Mouse (Mus musculus): ENCODE results near the gene Zp2. TPM values are rescaled to one million over a fixed set of nuclear protein-coding genes. Genes with fewer than 3 reads are reported as not detected.
A peak's percentile ranks its signal among the peaks of the same experiment; 100 is the strongest.

The Zp2 gene
- polyA plus RNA-seq, 1 experiment: not detected

DNA sequence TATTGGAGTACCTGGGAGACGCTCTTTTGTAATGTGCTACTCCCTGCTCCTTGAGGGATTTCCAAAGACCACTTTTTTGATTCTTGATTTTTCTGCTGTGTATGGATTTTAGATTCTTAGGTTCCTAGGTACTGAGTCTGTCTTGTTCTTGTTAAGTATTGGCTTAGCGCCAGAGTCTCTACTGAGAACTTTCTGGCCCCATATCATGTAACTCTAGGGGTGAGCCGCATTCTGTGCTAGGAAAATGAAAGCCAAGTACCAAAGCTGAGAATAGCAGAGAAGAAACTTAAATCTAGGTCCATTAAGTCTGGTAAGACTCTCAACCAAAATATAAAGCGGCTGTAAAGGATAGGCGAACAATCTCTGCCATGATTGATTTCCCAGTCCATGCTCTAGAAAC is 28.1 kb downstream of the Zp2 start:
- Histone ChIP-seq H3K4me1 (ENCODE audit: control insufficient read depth) (no peaks in the 10 kb centered on the region), H3K4me3 (replicated peaks) (no peak overlapping the region), H3K27me3 (ENCODE audit: control insufficient read depth) (no peaks in the 10 kb centered on the region), H3K36me3 (ENCODE audit: control insufficient read depth) (no peaks in the 10 kb centered on the region), H3K9me3 (ENCODE audit: control insufficient read depth, low read length) (no peaks in the 10 kb centered on the region)
- TF ChIP-seq TAL1 (IDR thresholded peaks at IDR 0.05; ENCODE audit: low read length): no peak
- no peak for TF ChIP-seq GATA1 (IDR thresholded peaks at IDR 0.05; ENCODE audit: low read length)

DNA sequence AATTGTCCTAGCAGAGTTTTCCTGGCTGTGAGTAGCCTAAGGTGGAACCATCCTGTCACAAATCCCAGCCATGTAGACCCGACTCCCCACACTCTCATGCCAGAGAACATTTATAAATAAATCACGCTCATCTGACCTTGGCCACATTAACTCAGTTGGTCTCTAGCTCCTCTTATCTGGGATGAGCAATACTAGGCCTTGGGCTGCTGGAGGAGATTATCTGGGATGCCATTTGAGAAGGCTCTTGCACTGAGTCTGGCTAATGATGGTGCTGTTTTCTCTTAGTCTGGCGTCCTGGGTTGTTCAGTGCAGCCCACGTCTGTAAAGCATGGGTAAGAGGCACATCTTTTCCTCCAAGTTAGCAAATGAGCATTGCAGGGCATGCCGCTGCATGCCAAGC is 35.4 kb downstream of the Zp2 start:
- Histone ChIP-seq H3K27me3 (ENCODE audit: control insufficient read depth) (no peaks in the 10 kb centered on the region), H3K9me3 (ENCODE audit: control insufficient read depth, low read length) (no peaks in the 10 kb centered on the region), H3K4me3 (replicated peaks) (no peak overlapping the region), H3K4me1 (ENCODE audit: control insufficient read depth) (no peaks in the 10 kb centered on the region), H3K36me3 (ENCODE audit: control insufficient read depth) (no peaks in the 10 kb centered on the region)
- TF ChIP-seq GATA1 (IDR thresholded peaks at IDR 0.05; ENCODE audit: low read length) (no peak), TAL1 (IDR thresholded peaks at IDR 0.05; ENCODE audit: low read length) (no peak)

DNA sequence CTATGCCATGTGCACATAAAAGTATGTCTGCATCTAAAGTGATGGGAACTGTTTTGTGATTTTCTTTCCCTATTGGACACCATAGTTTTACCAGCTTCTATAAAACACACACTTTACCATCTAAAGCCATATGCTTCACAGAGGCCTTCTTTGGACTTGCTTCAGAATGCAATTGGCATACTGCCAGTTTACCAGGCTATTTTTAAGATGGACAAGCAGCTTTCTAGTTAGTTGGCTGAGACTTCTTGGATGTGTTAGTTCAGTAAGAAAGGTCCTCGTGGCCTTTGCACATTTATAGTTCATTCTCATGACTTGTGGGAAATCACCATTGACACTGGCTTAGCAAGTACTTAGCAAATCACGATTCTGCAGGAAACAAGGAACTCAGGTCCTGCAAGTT is 38.7 kb downstream of the Zp2 start:
- H3K27me3 ChIP-seq (ENCODE audit: control insufficient read depth): peaks cover 16% of the 10 kb centered on the region
- no peaks in the 10 kb centered on the region for H3K9me3 ChIP-seq (ENCODE audit: control insufficient read depth, low read length)
- H3K4me3 ChIP-seq (replicated peaks): no peak overlapping the region
- TF ChIP-seq GATA1 (IDR thresholded peaks at IDR 0.05; ENCODE audit: low read length) (no peak), TAL1 (IDR thresholded peaks at IDR 0.05; ENCODE audit: low read length) (no peak)
- H3K36me3 ChIP-seq (ENCODE audit: control insufficient read depth): no peaks in the 10 kb centered on the region
- H3K4me1 ChIP-seq (ENCODE audit: control insufficient read depth): peaks cover 9% of the 10 kb centered on the region

DNA sequence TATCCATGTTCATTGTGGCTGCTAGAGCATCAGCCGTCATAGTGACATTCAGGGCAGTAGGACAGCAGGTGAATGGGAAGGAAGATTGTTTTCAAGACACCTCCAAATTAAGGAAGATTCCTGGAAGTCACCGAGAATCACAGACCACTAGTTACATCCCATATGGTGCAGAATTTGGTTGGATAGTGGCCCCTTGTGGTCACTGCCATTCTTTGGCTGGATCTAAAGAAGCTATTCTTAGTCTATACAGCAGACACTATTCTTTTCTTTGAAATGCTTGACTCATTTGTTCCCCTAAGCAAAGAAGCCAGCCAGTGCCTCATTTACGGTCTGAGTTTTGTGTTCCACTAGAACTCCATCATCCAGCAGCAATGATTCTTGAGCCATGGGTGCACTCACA is 40.1 kb downstream of the Zp2 start:
- Histone ChIP-seq H3K4me1 (ENCODE audit: control insufficient read depth) (peaks cover 9% of the 10 kb centered on the region), H3K9me3 (ENCODE audit: control insufficient read depth, low read length) (no peaks in the 10 kb centered on the region), H3K4me3 (replicated peaks) (no peak overlapping the region), H3K27me3 (ENCODE audit: control insufficient read depth) (peaks cover 16% of the 10 kb centered on the region), H3K36me3 (ENCODE audit: control insufficient read depth) (no peaks in the 10 kb centered on the region)
- TF ChIP-seq TAL1 (IDR thresholded peaks at IDR 0.05; ENCODE audit: low read length) (no peak), GATA1 (IDR thresholded peaks at IDR 0.05; ENCODE audit: low read length) (no peak)

- H3K4me1 ChIP-seq (ENCODE audit: control insufficient read depth): peaks cover 9% of the 10 kb centered on the region
- H3K9me3 ChIP-seq (ENCODE audit: control insufficient read depth, low read length): no peaks in the 10 kb centered on the region
- no peaks in the 10 kb centered on the region for H3K36me3 ChIP-seq (ENCODE audit: control insufficient read depth)
- peak overlapping the region; percentile 45 for H3K4me3 ChIP-seq (replicated peaks)
- TF ChIP-seq TAL1 (IDR thresholded peaks at IDR 0.05; ENCODE audit: low read length) (no peak), GATA1 (IDR thresholded peaks at IDR 0.05; ENCODE audit: low read length) (no peak)
- H3K27me3 ChIP-seq (ENCODE audit: control insufficient read depth): peaks cover 16% of the 10 kb centered on the region
These were observed 42.0 kb downstream of the Zp2 start for GRCm38 (mm10) chr7:120103019-120103567.

GRCm38 (mm10) chr7:120102164-120102972 is 42.7 kb downstream of the Zp2 start, which contains the start of gene Tmem159:
Gene Tmem159 (plus strand): TSS chr7:120102353.
- Histone ChIP-seq H3K27me3 (ENCODE audit: control insufficient read depth) (peaks cover 16% of the 10 kb centered on the region), H3K4me3 (replicated peaks) (peak within 1 kb of the TSS; percentile 45), H3K36me3 (ENCODE audit: control insufficient read depth) (no peaks in the 10 kb centered on the region), H3K9me3 (ENCODE audit: control insufficient read depth, low read length) (no peaks in the 10 kb centered on the region), H3K4me1 (ENCODE audit: control insufficient read depth) (peaks cover 9% of the 10 kb centered on the region)
- no peak for TF ChIP-seq GATA1 (IDR thresholded peaks at IDR 0.05; ENCODE audit: low read length)
- TF ChIP-seq TAL1 (IDR thresholded peaks at IDR 0.05; ENCODE audit: low read length): no peak

DNA sequence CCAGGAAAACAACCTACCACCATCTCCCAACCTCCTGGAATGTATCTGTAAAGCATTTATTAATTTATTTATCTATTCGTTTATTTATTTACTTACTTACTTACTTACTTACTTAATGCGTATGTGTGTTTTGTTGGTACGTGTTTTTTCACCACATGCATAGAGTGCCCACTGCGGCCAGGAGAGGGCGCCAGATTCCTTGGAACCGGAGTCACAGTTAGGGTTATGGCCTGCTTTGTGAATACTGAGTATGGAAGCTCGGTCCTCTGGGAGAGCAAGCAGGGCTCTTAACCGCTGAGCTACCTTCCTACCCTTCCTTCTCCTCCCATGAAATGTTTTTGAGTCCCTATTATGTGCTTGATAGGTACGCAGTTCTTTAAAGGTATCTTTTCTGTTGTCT is 46.7 kb downstream of the Zp2 start:
- H3K4me3 ChIP-seq (replicated peaks): no peak overlapping the region
- TF ChIP-seq GATA1 (IDR thresholded peaks at IDR 0.05; ENCODE audit: low read length) (no peak), TAL1 (IDR thresholded peaks at IDR 0.05; ENCODE audit: low read length) (no peak)

GRCm38 (mm10) chr7:120097845-120098244 is 47.2 kb downstream of the Zp2 start:
- Histone ChIP-seq H3K4me3 (replicated peaks) (no peak overlapping the region), H3K9me3 (ENCODE audit: control insufficient read depth, low read length) (no peaks in the 10 kb centered on the region), H3K36me3 (ENCODE audit: control insufficient read depth) (no peaks in the 10 kb centered on the region), H3K4me1 (ENCODE audit: control insufficient read depth) (peaks cover 7% of the 10 kb centered on the region), H3K27me3 (ENCODE audit: control insufficient read depth) (peaks cover 8% of the 10 kb centered on the region)
- TF ChIP-seq GATA1 (IDR thresholded peaks at IDR 0.05; ENCODE audit: low read length) (no peak), TAL1 (IDR thresholded peaks at IDR 0.05; ENCODE audit: low read length) (no peak)

More for the DNA sequence above, 46.7 kb downstream of the Zp2 start:
- Histone ChIP-seq H3K4me1 (ENCODE audit: control insufficient read depth) (peaks cover 9% of the 10 kb centered on the region), H3K36me3 (ENCODE audit: control insufficient read depth) (no peaks in the 10 kb centered on the region), H3K9me3 (ENCODE audit: control insufficient read depth, low read length) (no peaks in the 10 kb centered on the region), H3K27me3 (ENCODE audit: control insufficient read depth) (peaks cover 14% of the 10 kb centered on the region)

DNA sequence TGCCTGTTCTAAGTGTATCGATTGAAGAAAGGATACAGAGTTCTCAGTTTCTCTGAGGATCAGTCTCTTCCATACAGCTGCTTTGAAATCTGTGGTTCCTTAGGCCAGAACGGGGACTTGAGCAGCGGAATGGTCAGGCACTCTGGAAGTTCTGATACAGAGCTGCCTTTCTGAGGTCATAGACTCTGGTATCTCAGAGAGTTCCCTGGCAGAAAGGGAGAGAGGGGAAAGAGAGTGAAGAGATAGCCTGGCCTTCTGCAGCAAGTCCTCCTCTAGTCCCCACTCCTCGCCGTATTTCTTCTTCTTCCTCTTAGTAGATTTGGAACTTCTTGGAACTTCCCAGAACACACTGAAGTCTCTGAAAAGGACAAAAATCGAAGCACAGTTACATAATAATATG is 49.9 kb downstream of the Zp2 start, which contains the start of gene Dnah3:
Gene Dnah3 (minus strand): TSS at position 101 of the 400 bp plus-strand sequence.
- Histone ChIP-seq H3K4me1 (ENCODE audit: control insufficient read depth) (no peaks in the 10 kb centered on the region), H3K4me3 (replicated peaks) (no peak within 1 kb of the TSS), H3K9me3 (ENCODE audit: control insufficient read depth, low read length) (no peaks in the 10 kb centered on the region; the same call in 1 of the 2 replicates), H3K27me3 (ENCODE audit: control insufficient read depth) (no peaks in the 10 kb centered on the region), H3K36me3 (ENCODE audit: control insufficient read depth) (no peaks in the 10 kb centered on the region)
- TF ChIP-seq GATA1 (IDR thresholded peaks at IDR 0.05; ENCODE audit: low read length) (no peak), TAL1 (IDR thresholded peaks at IDR 0.05; ENCODE audit: low read length) (no peak)
